Mouse (Mus musculus) urinary bladder, postnatal 25 days (tissue): ENCODE data around the gene Il6.
"Not testable (repeated sequence)": the region's sequence is repeated elsewhere in the genome, so short reads cannot be mapped to it uniquely, and the experiment has no call there.

Experiments used
- DNase-seq: peaks from one replicate; pipeline ENCODE4 v3.0.0; 2022; ENCODE audit warnings: low spot score

Gene Il6

DNA sequence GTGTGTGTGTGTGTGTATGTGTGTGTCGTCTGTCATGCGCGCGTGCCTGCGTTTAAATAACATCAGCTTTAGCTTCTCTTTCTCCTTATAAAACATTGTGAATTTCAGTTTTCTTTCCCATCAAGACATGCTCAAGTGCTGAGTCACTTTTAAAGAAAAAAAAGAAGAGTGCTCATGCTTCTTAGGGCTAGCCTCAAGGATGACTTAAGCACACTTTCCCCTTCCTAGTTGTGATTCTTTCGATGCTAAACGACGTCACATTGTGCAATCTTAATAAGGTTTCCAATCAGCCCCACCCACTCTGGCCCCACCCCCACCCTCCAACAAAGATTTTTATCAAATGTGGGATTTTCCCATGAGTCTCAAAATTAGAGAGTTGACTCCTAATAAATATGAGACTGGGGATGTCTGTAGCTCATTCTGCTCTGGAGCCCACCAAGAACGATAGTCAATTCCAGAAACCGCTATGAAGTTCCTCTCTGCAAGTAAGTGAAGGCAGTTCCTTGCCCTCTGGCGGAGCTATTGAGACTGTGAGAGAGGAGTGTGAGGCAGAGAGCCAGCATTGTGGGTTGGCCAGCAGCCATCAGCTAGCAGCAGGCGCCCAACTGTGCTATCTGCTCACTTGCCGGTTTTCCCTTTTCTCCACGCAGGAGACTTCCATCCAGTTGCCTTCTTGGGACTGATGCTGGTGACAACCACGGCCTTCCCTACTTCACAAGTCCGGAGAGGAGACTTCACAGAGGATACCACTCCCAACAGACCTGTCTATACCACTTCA, at the start of gene Il6:
Gene Il6, plus strand, starts transcription at position 389 of the 778 bp plus-strand sequence.
- DNase-seq = peak; percentile 76

DNA sequence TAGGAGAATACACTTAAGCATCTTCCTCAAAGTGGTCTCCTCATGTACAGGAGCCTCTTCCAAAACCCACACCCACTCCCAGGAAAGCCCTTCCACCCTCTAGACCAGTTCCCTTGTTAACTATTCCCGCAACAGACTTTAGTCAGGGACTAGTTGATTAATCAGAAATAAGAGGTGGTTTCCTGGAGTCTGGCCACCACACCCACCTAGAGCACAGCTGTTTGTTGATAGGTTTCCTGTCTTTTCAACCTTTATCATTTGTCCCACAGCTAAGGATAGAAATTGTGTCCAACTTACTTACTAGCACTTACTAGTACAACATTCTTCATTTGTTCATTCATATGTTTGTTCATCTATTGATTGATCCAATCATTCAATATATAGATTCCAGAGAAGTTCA, 49.4 kb upstream of the Il6 start:
- DNase-seq = no peak

DNA sequence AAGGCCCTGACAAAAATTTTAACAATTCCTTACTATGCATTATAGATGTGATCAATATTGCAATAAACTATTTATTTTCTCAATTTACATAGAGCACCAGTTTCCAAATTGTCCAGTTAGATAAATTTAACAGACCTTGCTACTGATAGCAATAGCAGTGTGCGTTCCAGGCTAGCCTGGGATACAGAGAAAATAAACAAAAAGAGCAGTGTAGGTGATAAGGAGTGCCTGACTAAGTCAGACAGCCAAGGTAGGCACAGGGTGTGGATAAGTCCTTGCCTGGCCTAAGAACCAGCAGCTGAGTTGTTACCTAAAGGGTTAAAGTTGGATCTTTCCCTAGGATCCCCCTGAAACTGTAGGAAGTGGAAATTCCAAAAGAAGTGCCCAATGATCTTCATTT, 42.7 kb upstream of the Il6 start:
- no peak for DNase-seq

DNA sequence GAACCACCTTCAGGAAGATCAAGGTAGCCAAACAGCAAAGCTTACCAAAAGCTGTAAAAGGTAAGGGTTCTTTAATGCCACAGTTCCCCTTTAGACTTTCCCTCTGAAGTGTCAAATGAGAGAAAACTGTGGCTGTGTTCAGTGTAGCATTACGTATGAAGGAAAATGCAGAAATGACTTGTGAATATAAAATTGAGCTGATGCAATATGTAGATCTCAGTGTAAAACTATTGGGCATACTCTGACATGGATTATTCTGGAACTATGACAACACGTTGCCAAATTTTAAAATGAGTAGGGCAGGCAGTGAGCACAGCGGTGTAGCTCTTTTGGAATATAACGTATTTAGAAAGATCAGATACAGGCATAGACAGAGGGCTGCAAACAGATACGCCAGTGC, 40.1 kb upstream of the Il6 start:
- no peak for DNase-seq

DNA sequence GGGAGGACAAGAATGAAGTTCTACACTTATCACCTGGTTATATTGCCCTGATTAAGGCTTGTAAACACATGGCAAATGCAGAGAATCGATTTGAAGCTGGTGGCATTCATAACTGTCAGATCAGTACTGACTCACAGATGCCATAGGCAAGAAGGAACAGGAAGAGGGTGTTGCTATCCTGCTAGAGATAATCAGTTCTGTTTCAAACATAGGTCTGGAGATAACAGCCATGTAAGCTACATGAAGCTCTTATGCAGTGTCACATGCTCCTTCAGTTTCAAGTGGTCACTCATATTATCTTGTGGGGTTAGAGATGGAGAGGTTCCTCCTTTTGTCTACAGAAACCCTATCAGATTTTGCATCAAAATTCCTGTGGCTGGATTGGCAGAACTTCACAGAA, 39.4 kb upstream of the Il6 start:
- DNase-seq = no peak

DNA sequence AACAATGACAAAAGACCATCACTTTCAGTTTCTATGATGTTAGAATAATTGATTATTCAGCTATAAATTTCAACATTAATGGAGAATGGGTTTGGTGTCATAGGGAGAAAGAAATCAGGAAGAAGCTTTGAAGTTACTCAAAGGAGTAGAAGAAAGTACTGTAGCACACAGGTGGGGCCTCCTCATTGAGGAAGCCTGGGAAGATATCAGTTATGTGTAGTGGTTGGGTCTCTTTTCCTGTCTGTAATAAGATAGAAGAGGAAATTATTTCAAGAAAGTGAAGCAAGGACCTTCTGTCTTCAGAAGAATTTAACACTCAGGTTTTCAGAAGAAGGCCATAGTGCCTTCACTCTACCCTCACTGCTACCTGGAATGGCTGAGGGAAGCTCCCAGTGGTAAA, 38.8 kb upstream of the Il6 start:
- DNase-seq = no peak

DNA sequence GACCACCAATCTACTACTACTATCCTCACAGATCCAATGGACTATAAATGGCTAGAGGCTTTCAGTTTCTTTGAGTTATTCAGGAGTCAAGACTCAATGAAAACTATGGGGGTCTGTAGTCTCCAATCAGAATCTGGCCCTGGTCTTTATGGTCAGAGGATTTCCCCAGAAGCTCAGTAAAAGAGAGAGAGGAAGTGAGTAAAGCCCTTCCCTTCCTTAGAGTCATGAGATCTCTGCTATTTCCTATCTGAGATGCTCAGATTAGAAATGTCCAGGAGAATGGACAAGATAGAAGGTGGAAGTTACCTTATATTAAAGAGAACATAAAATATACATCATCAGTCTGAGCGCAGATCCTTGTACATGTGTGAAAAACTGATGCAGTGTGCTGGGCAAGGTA, 19.3 kb upstream of the Il6 start:
- no peak for DNase-seq

DNA sequence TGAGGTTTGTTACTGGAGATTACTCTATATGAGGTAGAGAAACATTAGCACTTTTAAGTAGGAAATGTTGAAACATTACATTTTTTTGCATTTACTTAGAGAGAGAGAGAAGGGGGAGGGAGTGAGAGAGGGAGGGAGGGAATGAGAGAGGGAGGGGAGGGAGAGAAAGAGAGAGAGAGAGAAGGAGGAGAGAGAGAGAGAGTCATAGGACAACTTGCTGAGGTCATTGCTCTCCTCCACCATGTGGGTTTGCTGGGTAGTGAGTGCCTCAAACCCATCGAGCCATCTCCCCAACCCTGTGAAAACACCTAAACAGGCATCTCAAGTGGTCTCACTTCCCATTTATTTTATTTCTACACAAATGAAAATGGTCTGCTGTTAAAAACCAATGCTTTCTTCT, 18.6 kb upstream of the Il6 start:
- DNase-seq = no peak

DNA sequence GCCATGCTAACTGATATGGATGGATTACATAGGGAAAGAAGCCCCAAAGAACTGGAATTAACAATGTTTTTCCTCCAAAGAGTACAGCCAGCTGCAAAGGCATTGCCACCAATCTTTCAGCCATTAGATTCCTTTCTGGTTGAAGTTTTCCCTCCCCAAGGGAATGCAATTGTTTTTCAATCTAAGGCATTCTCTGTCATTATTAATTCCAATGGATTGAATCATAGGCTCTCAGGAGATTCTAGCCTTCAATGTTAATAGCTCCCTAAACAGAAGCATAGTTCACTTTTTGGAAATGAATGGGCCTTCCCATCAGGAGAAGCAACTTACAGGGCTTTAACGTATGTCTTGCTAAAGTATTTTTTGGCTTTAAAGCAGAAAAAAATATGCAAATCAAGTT, 15.6 kb upstream of the Il6 start:
- DNase-seq = no peak

DNA sequence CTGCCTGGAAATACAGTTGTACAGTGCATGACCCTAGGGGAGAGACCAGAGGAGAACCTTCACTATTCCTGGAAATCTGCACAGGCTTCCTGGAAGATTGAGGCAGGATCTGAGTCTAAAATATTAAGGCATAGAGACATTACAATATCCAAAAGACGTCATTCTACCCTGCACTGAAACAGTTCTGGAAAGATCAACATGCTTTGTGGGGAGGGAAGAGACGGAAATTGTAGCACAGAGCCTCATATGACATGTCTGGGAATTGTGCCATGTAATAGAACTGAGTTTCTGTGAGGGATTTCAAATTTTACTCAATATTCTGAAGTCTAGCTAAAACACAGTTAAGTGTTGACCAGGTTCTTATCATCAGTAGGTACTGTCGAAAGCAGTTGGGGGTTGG, 12.0 kb upstream of the Il6 start:
- no peak for DNase-seq

DNA sequence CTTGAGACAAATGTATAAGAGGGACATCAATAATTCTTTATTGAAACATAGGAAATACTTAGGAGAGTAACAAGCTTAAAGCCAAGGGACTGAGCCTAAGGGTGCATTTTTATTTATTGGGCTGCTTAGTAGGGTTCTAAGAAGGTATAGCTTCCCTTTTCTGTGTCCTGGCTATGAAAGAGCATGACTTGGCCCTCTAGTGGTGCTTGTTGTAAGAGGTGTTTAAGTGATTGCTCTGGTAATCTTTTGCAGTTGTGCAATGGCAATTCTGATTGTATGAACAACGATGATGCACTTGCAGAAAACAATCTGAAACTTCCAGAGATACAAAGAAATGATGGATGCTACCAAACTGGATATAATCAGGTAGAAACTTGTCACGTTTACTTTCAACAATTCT, 1.7 kb downstream of the Il6 start:
- no peak for DNase-seq

DNA sequence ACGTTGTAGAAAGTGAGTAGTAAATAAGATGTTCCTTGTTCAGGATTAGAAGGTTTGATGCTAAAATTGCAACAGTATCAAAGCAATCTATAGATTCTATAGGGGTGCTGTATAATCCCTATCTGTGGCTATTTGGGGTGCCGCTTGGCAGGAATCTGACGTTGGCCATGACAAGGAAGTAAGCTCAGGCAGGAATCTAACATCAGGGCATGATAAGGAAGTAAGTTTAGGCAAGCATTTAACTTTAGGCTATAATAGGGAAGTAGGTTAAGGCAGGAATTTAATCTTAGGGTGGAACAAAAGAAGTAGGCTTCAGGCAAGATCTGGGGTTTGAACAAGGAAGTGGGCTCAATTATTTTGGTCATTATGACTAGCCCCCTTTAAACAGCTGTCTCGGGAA, 22.9 kb downstream of the Il6 start:
- DNase-seq = not testable (repeated sequence)

DNA sequence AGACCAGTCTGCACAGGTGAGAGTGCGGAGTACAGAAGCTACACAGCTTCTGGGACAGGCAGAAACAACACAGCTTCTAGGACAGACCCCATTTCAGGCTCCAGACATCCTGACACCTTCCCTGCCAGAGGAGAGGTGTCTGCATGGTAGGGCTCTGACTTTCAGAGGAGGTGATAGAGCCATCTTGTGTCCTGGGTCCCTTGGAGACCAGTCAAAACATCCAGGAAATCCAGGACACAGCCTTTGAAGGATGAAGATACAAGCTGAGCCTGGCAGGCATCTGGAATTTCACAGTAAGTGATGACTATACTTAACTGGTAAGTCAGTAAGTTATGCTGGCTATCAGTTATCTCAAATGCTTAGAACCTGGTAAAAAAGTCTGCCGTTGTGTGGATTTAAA, 24.2 kb downstream of the Il6 start:
- DNase-seq = not testable (repeated sequence)

DNA sequence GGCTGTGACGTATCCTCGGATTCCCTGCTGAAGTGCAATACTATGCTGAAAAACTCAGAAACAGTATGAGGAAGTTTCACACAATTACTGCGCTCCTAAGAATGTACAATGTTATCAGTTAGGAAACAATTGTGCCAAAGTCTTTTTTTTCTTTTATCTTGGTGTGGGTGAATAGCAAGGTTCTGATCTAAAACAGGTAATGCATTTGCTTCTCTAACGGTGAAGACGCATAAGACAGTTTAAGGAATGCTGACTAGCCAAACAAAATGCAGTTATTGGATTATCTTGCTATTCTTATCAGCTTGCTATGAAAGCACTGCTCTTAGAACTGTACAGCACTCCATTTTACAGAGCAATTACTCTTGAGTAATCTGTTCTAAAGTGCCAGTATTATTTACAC, 26.4 kb downstream of the Il6 start:
- not testable (repeated sequence) for DNase-seq

DNA sequence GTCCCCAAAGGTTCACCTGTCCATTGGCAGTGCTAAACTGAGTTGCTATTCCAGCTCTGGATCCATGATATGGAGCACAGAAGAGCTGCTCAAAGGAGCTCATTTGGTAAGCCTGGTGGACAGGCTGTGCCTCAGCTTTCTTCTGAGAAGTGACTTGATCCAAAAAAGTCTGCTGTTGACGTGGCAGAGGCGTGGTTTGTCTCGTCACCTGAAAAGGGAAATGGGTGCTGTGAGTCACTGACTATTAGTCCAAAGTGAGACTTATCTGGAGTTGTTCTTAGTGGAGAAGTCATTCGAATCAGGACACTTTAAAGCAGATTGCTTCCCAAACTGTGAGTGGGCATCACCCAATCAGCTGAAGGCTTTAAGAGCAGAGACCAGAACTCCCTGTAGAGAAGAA, 26.9 kb downstream of the Il6 start:
- DNase-seq = not testable (repeated sequence)

DNA sequence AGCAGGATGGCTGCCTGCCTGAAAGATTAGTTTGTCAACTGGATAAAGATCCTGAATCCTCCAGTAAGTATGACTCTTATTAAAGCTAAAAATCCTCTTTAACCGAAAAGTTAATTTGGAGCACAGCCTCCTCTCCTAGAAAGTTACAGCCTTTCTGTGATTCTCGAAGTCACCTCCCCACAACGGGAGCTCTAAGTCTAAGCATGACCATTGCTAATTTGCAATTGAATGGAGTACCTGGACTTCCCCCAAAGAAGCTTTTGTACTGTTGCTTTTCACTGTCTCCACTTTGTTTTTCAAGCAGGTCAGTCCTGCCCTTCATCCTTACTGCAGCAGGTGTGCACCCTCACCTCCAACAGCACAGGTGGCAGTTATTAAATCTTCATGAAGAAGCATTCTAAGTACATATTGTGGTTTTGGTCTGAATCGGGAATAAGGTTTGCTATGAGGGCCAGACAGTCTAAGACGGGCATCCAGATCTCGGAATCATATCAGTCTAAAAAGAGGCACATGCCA, 45.4 kb downstream of the Il6 start:
- DNase-seq = no peak

DNA sequence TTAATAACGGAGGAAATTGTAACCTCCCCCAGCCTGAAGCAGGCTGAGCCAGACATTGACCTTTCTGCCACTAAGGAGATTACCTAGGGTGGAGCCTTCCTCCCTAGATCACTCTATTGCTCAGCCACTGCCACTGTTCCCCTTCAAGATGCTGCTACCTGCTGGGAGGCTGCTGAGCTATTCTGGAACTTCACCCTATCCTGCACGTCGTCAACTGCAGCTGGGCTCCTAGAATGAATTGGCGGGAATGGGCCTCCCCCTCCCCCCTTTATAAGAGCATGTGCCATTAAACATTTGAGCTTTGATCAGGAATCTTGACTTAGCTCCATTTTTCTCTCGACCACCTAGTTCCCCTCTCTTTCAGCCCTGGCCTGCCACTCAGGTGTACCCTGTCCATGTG, 46.7 kb downstream of the Il6 start:
- not testable (repeated sequence) for DNase-seq

DNA sequence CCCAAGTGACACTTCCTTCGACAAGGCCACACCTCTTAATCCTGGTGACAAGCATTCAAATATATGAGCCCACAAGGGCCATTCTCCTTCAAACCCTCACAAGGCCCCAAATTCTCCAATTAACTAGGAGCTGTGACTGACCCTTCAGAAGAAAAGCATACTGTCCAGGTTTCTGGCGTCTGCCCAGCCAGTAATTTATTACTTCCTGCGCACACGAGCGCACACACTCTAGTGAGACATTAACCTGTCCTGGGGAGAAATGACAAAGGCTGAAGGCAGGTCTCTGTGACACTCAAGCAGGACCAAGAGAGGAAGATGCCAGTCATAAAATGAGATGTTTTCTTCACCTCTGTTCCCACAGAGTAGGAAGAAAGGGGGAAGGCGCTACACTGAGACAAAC, 54.8 kb downstream of the Il6 start:
- DNase-seq = no peak
